Mouse (Mus musculus) midbrain, postnatal 0 days (tissue): ENCODE results near the gene Cyth1. TPM values are rescaled to one million over a fixed set of nuclear protein-coding genes. Genes with fewer than 3 reads are reported as not detected.

Experiments used
- ATAC-seq: fragments of 200-750 bp; cut with Nextera tagmentation; 2 replicates; pipeline ENCODE4 v1.8.0; 2017; ENCODE audit warnings: moderate number of reproducible peaks, mild to moderate bottlenecking, moderate TSS enrichment, moderate library complexity; ENCODE audit not compliant: low FRiP score
- DNase-seq: peaks from one replicate; pipeline ENCODE4 v3.0.0-alpha.2; 2015; ENCODE audit warnings: low spot score
- H3K27ac ChIP-seq: fragments of 300-500 bp; sonication (generic); 2 replicates; pipeline ENCODE4 v1.5.1; 2014; ENCODE audit warnings: low read depth, mild to moderate bottlenecking, low read length, mixed read lengths
- H3K27me3 ChIP-seq: fragments of 300-500 bp; sonication (generic); 2 replicates; pipeline ENCODE4 v1.6.1; 2014; ENCODE audit warnings: low read length, control low read depth, mixed read lengths; ENCODE audit not compliant: insufficient read depth
- H3K36me3 ChIP-seq: fragments of 300-500 bp; sonication (generic); 2 replicates; pipeline ENCODE4 v1.6.1; 2014; ENCODE audit warnings: low read length, control low read depth, mixed read lengths; ENCODE audit not compliant: insufficient read depth
- H3K4me1 ChIP-seq: fragments of 300-500 bp; sonication (generic); 2 replicates; pipeline ENCODE4 v1.6.1; 2014; ENCODE audit warnings: mild to moderate bottlenecking, control low read depth, antibody characterized with exemption, low read length, mixed read lengths; ENCODE audit not compliant: insufficient read depth
- H3K4me2 ChIP-seq: fragments of 300-500 bp; sonication (generic); 2 replicates; pipeline ENCODE4 v1.6.1; 2014; ENCODE audit warnings: low read depth, mild to moderate bottlenecking, low read length, mixed read lengths; ENCODE audit not compliant: poor library complexity, severe bottlenecking
- H3K4me3 ChIP-seq: fragments of 300-500 bp; sonication (generic); 2 replicates; pipeline ENCODE4 v1.5.1; 2014; ENCODE audit warnings: low read depth, mild to moderate bottlenecking, low read length, moderate library complexity
- H3K9ac ChIP-seq: fragments of 300-500 bp; sonication (generic); replicated peaks from 2 replicates; pipeline ENCODE4 v1.6.1; 2014; ENCODE audit warnings: mild to moderate bottlenecking, low read length, moderate library complexity, mixed read lengths; ENCODE audit not compliant: poor library complexity, severe bottlenecking
- H3K9me3 ChIP-seq: fragments of 300-500 bp; sonication (generic); 2 replicates; pipeline ENCODE4 v1.6.1; 2016; ENCODE audit warnings: low read length, control low read depth
- CTCF ChIP-seq: IDR thresholded peaks from 2 replicates; pipeline ENCODE4 v1.5.1; 2016; ENCODE audit warnings: antibody characterized with exemption, mild to moderate bottlenecking
- WGBS: fragments of 180-500 bp; shearing (Covaris S2); extraction: QIAGEN DNeasy Blood & Tissue Kit; methylation state at CpG from one replicate; pipeline ENCODE4 v1.1.7; 2014; 5-methylcytosine and 5-hydroxymethylcytosine counted together
- polyA plus RNA-seq: library from polyadenylated mRNA; unstranded; fragments of >200 nt; fragmentation: Nextera tagmentation; extraction: Ambion mirVana; gene quantifications from 2 replicates; pipeline ENCODE4 v1.2.1, GENCODE M21; 2015
- total RNA-seq: library from RNA; depleted of rRNA; stranded (reverse); fragments of >200 nt; gene quantifications from 2 replicates; pipeline ENCODE4 v1.2.3, GENCODE M21; 2014

Cyth1 gene
- total and polyA plus RNA-seq, 2 experiments from 2014 or later, result 20.0 to 40.2 TPM

- no peaks in the 10 kb centered on the region for H3K4me1 ChIP-seq
- no peak overlapping the region for H3K4me3 ChIP-seq
- H3K27ac ChIP-seq, result no peak overlapping the region
- no peak for DNase-seq
- H3K4me2 ChIP-seq, result no peak overlapping the region
- H3K9me3 ChIP-seq, result no peaks in the 10 kb centered on the region
- no peaks in the 10 kb centered on the region for H3K36me3 ChIP-seq
- ATAC-seq, result no peak
- 88% methylated on average over 10 of the region's 10 CpGs for WGBS
- H3K9ac ChIP-seq, result no peak overlapping the region
- no peaks in the 10 kb centered on the region for H3K27me3 ChIP-seq
- TF ChIP-seq CTCF, result no peak
Measured at GRCm38 (mm10) chr11:118223416-118224067, 24.9 kb downstream of the Cyth1 start.

DNA sequence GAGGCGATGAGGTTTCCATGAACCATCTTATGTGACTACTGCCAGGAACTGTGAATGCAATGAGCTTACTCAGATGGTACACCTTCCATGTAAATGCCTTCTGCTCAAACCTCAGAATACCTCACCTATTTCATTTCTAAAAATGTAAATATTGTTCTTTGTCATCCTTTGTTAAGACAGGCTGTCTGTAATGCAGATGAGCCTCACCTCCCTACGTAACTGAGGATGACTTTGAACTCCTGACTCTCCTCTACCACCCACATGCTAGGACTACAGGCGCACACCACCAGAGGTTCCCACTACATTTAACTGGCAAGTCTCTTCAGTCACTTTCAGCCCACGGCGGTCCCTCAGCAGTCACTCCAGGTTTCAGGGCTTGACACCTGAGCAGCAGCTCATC lies 25.5 kb downstream of the Cyth1 start:
- Histone ChIP-seq H3K9ac (no peak overlapping the region), H3K36me3 (no peaks in the 10 kb centered on the region), H3K9me3 (no peaks in the 10 kb centered on the region), H3K27me3 (no peaks in the 10 kb centered on the region), H3K4me1 (no peaks in the 10 kb centered on the region), H3K27ac (no peak overlapping the region), H3K4me3 (no peak overlapping the region), H3K4me2 (no peak overlapping the region)
- ATAC-seq, result no peak
- TF ChIP-seq CTCF, result no peak
- 87% methylated on average over 5 of the region's 5 CpGs for WGBS
- DNase-seq, result no peak

DNA sequence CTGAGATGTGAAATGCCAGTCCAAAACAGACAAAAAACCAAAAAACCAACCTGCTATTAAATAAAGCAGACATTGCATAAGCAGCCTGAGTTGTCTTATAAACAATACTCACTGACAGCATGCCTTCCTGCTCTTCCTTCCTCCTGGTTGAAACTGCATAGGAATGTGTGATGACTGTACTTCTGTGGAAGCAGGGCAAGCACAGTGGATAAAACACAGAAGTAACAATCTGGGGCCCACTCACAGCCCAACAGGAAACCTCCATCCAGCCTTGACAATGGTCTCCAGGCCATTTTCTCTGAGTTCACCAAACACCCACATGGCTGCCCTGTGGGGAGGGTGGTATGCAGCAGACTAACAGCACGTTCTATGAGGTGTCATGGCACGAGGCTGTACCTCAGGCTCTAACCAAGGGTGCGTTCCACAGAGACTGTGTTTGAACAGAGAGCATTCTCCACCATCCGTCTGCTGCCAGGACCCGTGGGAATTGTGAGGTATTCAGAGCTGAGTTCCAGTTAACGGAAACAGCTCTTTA lies 26.0 kb downstream of the Cyth1 start:
- H3K27ac ChIP-seq, result no peak overlapping the region
- TF ChIP-seq CTCF, result no peak

GRCm38 (mm10) chr11:118220561-118221262 lies 27.7 kb downstream of the Cyth1 start:
- Histone ChIP-seq H3K4me3 (no peak overlapping the region), H3K9ac (no peak overlapping the region), H3K27ac (no peak overlapping the region), H3K36me3 (no peaks in the 10 kb centered on the region), H3K9me3 (no peaks in the 10 kb centered on the region), H3K4me2 (no peak overlapping the region), H3K4me1 (no peaks in the 10 kb centered on the region), H3K27me3 (no peaks in the 10 kb centered on the region)
- WGBS, result 22% methylated on average over 7 of the region's 7 CpGs
- ATAC-seq (no peak), DNase-seq (peak; percentile 65)
- TF ChIP-seq CTCF, result peak; percentile 84

More for the DNA sequence above, 26.0 kb downstream of the Cyth1 start:
- 65% methylated on average over 6 of the region's 6 CpGs for WGBS
- ATAC-seq (no peak), DNase-seq (no peak)
- Histone ChIP-seq H3K4me2 (no peak overlapping the region), H3K4me1 (no peaks in the 10 kb centered on the region), H3K36me3 (no peaks in the 10 kb centered on the region), H3K27me3 (no peaks in the 10 kb centered on the region), H3K9me3 (no peaks in the 10 kb centered on the region), H3K4me3 (no peak overlapping the region), H3K9ac (no peak overlapping the region)

- DNase-seq (no peak), ATAC-seq (no peak)
- H3K36me3 ChIP-seq, result no peaks in the 10 kb centered on the region
- H3K9ac ChIP-seq, result no peak overlapping the region
- no peak overlapping the region for H3K4me2 ChIP-seq
- H3K9me3 ChIP-seq, result no peaks in the 10 kb centered on the region
- H3K4me1 ChIP-seq, result no peaks in the 10 kb centered on the region
- 90% methylated on average over 4 of the region's 4 CpGs for WGBS
- TF ChIP-seq CTCF, result no peak
- H3K27me3 ChIP-seq, result no peaks in the 10 kb centered on the region
- no peak overlapping the region for H3K27ac ChIP-seq
- no peak overlapping the region for H3K4me3 ChIP-seq
Measured at GRCm38 (mm10) chr11:118219066-118219465, 29.3 kb downstream of the Cyth1 start.

DNA sequence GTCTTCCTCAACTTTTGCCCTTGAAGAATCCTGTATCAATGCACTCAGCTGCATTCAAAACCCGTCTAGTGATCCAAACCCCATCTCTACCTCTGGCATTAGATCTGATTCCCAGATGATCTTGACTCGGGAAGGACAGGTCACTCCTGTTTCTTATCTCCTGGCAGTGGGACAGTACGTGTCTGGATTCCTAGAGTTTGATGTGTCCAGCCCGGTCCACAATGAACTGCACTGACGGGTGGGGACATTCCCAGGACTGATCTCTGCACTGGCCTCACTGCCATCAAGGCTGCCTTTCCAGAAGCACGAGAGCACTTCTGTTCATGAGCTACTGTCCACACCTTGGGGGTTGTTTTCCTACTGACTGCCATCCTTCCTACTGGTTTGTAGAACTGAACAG lies 31.9 kb downstream of the Cyth1 start:
- no peak for TF ChIP-seq CTCF
- 87% methylated on average over 6 of the region's 6 CpGs for WGBS
- H3K4me3 ChIP-seq, result no peak overlapping the region
- H3K9me3 ChIP-seq, result no peaks in the 10 kb centered on the region
- ATAC-seq, result no peak
- no peaks in the 10 kb centered on the region for H3K4me1 ChIP-seq
- no peak overlapping the region for H3K9ac ChIP-seq
- H3K4me2 ChIP-seq, result no peak overlapping the region
- no peak for DNase-seq
- H3K27ac ChIP-seq, result no peak overlapping the region
- no peaks in the 10 kb centered on the region for H3K36me3 ChIP-seq
- no peaks in the 10 kb centered on the region for H3K27me3 ChIP-seq
